Mouse (Mus musculus): ENCODE measurements around the gene Snai1.

The Snai1 gene

GRCm38 (mm10) chr2:167551342-167551920 is 13.4 kb downstream of the Snai1 start:
- DNase-seq = no peak

- no peak for DNase-seq
Observed at GRCm38 (mm10) chr2:167552292-167552691, 14.3 kb downstream of the Snai1 start.

- DNase-seq = no peak
Observed at GRCm38 (mm10) chr2:167552927-167553402, 15.0 kb downstream of the Snai1 start.

GRCm38 (mm10) chr2:167555766-167556165 is 17.8 kb downstream of the Snai1 start:
- DNase-seq = no peak

DNA sequence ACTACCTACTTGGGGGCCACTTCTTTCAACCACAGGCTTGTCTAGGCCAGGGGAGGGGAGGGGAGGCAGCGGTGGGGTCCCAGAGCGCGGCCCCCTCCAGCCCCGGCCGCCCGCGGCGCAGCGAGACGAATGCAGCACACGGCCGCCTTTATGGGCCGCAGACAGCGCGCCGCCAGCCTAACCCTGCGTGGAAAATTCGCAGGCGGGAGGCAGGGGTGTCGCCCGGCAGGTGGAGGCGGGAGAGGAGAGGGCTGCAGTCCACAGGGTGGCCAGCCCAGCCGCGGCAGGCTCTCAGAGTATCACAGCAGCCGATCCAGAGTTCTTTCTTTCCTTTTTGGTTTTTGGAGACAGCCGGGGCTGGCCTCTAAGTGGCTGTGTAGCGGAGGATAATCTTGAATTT is 21.4 kb downstream of the Snai1 start:
- DNase-seq = no peak

DNA sequence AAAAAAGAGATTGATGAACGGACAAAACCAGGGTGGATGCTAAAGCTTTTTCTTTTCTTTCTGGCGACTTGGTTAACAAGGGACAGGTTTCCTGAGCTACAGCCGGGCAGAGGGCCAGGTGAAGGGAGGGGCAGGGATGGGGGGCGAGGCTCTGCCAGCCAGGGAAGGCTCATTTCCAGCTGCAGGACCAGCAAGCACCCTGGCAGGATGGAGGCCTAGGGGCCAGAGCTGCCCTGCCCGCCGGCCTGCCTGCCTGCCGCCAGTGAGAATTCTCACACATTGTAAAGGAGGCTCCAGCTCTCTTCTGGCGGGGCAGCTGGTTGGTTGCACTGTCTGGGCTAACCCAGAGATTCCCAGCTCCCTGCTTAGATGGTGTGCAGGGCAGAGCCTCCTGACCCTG is 24.1 kb downstream of the Snai1 start:
- DNase-seq = peak in 1 of 2 experiments; percentile 41

GRCm38 (mm10) chr2:167563035-167563434 is 25.0 kb downstream of the Snai1 start:
- no peak for DNase-seq

DNA sequence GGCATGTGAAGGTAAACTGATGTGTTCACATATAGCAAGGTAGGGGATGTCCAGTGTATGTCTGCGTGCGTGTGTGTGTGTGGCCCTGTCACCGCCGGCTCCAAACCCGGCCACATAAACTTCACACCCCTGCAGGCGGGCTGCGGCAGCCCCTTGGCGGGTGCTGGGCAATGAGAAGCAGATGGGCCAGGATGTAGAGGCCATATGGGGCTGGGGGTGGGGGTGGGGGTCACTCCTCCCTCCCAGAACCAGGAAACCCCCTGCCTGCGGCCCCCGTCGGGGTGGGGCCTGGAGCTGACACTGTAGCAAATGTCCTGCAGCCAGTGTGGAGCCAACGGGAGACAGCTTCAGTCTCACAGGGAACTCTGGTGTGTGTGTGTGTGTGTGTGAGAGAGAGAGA is 25.7 kb downstream of the Snai1 start:
- DNase-seq = no peak

GRCm38 (mm10) chr2:167564551-167565311 is 26.7 kb downstream of the Snai1 start:
- no peak for DNase-seq

DNA sequence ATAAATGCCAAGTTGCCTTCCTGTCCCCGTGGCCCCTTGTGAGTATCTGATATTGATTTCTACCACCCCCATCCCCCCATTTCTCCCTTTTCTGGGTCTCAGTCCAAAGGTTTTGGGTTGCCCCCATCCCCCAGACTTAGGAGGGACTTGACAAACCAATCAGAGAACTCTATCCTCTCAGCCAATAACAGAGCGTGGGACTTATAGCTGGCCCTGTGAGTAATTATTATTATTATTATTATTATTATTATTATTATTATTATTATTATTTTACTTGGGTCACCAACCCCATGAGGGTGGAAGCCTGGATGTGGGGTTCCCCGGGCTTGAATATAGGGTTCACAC is 27.3 kb downstream of the Snai1 start:
- DNase-seq = no peak

DNA sequence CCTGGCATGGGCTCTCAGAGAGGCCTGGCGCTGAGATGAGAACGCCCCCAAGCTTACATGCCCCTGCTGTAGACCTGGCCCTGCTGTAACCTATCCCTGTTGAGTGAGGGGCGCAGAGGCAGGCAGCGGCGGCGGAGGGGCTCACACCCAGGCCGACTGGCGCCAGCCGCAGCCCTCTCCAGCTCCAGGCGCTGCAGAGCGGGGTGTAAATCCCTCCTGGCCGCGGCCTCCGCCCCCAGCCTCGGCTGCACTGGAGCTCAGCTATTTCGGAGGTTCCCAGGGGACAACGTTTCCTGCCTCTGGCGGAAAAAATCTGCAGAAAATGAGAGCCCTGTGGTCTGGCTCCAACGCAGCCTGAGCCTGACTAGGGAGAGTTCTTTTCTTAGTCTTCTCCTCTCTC is 27.7 kb downstream of the Snai1 start:
- no peak for DNase-seq

DNA sequence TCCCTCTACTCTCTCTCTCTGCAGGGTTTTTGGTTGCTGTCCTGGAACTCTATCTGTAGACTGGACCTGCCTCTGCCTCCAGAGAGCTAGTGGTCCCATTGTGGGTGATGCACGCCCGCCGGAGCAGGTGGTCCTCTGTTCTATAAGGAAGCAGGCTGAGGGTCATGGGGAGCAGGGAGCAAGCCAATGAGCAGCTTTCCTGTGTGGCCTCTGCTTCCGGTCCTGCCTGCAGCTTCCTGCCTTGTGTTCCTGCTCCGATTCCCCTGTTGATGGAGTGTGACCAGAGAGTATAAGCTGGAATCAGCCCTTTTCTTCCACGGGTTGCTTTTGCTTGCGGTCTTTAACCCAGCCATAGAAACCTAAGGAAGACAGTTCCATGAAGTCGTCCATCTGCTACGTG is 30.1 kb downstream of the Snai1 start:
- no peak for DNase-seq

DNA sequence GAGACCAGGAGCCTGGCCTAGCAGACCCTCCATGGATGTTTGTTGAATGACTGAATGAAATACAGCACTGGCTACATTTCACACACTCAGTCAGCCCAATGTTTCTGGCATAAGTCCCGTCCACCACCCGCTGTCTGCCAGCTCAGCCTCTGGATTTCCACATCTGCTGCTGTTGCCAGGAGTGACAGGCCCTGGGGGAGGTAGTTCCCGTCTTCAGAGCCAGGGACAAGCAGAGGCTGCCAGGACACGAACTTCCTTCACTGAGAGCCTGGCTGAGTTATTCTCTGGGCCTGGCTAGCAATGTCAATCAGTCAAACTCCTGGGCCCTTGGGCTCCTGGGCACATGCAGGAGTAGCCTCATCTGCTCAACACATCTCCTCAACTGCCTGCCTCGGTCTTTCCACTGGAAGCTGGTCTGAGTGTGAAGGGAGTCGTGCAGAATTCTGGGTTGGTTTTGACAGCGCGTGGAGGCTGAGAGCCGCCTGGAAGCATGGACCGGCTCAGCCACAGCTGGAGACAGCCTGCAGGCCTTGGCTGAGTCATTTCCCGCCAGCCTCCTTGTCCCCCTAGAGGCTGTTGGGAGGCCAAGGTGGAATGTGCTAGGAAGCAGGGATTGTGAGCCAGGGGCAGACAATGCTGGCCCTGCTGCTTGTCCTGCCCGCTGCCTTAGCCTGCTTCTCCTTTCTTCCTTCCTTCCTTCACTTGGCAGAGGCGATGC is 32.1 kb downstream of the Snai1 start:
- DNase-seq = peak in 1 of 2 experiments; percentile 23

DNA sequence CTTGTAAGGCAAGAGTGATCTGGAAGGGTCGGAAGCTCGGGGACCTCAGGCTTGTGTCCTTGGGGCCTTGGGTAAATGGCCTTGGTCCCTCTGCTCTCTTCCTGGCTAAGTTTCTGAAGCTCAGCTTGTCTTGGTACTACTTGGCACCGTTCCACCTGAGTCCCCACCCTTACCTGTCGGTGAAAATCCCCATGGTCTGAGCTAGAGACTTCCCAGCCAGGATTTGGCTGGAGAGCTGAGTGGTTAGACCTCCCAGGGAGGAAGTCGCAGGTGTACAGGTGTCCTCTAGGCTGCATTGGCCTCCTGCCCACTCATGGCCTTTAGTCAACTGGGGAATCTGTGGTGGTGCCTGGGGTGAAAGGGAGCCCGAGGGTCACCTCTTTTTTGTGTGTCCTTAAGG is 32.8 kb downstream of the Snai1 start:
- peak in 1 of 2 experiments; percentile 15 for DNase-seq

DNA sequence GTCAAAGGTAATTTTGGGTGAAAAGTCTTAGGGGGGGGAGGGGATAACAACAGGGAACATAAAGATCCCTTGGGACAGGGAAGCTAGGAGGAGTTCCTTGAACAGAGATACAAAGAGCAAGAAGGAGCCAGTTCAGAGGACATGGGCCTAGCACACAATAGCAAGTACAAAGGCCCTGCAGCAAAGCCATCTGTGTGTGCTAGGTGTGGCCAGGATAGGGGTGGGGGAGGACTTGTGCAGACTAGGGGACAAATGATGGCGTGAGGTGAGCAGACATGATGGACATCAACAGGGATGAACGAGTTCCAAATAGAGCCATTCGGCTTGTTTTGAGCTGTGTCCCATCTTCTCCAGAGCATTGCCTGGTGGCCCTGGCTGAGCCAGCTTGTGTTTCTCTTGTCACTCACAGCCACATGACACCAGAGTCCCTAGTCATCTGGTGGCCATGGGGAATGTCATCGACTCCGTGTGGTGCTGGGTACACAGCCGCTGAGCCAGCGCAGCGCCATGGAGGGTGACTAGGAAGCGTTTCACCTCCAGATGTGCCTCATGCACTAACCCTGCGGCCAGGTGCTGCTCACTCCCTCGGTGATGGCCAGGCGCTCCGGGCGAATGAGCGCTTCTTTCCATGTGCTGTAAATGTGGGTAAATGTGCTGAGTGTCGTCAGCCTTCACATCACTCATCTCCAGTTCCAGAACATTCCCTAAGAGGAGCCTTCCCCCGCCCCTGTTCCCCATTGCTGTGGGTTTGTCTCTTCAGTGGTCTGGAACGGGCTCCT is 33.6 kb downstream of the Snai1 start:
- DNase-seq = no peak

DNA sequence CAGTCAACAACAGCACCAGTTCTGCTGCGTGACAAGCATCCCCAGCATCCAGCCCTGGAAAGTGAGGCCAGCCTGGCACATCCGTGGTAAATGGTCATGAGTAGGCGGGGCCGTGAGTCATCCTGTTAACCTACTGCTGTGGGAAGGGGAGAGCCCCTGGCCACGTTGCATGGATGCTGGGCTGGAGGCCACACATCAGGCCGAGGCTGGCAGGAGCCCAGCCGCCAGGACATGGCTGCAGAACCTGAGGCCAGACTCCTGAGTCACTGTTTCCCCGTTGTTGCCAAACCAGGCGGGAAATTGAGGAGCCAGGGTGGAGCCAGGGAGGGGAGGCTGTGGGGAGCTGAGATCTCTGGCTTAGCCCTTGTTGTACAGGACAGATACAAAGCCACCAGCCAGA is 36.8 kb downstream of the Snai1 start:
- DNase-seq = no peak

- DNase-seq = no peak
Observed at GRCm38 (mm10) chr2:167575581-167575980, 37.6 kb downstream of the Snai1 start.

- DNase-seq = no peak
Observed at GRCm38 (mm10) chr2:167576121-167576620, 38.2 kb downstream of the Snai1 start.

DNA sequence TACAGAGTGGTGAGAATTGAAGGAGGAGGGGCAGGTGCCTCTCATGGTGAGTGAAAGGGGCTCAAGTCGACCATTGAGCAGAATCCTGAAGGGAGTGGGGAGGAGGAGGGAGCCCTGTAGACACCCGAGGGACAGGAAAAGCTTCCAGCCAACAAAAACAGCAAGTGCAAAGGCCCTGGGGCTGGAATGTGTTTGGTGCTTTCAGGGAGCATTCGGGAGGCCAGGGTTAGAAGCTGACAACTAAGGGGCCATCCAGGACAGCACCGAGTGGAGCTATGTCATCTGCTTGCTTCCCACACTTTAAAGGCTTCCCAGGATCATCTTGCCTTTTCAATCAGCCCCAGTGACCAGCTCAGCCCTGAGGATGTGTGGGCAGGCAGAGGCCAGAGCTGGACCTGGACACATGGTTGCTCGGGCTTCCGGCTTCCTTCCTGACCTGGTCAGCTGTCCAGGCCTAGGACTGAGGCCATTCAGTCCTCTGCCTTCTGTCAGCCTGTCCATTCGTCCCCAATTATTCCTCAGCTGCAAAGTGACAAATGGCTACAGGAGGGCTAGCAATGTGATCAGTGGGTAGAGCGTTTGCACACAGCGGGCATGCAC is 39.3 kb downstream of the Snai1 start:
- no peak for DNase-seq

DNA sequence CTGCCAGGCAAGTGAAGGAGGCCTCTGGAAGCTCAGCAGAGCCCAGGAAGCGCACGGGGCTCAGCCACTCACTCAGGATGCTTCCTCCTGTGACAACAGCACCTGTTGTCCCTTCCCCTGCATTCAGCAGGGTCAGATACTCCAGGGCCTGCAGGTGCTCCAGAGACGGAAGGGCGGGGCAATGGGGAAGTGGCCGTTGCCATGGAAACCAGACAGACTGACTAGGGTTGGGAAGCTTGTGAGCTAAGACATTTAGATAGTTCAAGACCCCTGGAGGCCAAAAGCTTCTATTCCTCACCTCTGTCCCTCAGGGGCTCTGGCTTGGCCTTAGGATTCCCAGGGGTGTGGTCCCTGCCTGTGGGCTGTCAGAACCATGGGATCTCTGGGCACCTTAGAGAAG is 40.5 kb downstream of the Snai1 start:
- no peak for DNase-seq

- DNase-seq = no peak
Observed at GRCm38 (mm10) chr2:167583161-167583952, 45.4 kb downstream of the Snai1 start.

- no peak for DNase-seq
Observed at GRCm38 (mm10) chr2:167585273-167585672, 47.3 kb downstream of the Snai1 start.

Measured in cerebellum, postnatal 25 days (tissue).